Mouse (Mus musculus) cerebellum, postnatal 14 days (tissue): Measurements from ENCODE around the gene Adprh.
"Not testable (repeated sequence)": the region's sequence is repeated elsewhere in the genome, so short reads cannot be mapped to it uniquely, and the experiment has no call there.

Experiments used
- DNase-seq, 2 experiments: peaks; one replicate each; pipeline ENCODE4 v3.0.0; 2021; ENCODE audit warnings: mixed read lengths in 2 of 2

Adprh gene

GRCm38 (mm10) chr16:38466089-38466488 lies 13.6 kb upstream of the Adprh start:
- DNase-seq, result no peak

GRCm38 (mm10) chr16:38463305-38463704 lies 10.8 kb upstream of the Adprh start:
- no peak for DNase-seq

- no peak for DNase-seq
Observed at GRCm38 (mm10) chr16:38462161-38462560, 9.7 kb upstream of the Adprh start.

- DNase-seq, result no peak
Observed at GRCm38 (mm10) chr16:38461749-38462148, 9.2 kb upstream of the Adprh start.

- DNase-seq, result no peak
Observed at GRCm38 (mm10) chr16:38459990-38460389, 7.5 kb upstream of the Adprh start.

GRCm38 (mm10) chr16:38458600-38459280 lies 6.2 kb upstream of the Adprh start:
- no peak for DNase-seq

- no peak for DNase-seq
Observed at GRCm38 (mm10) chr16:38456812-38457567, 4.5 kb upstream of the Adprh start.

- DNase-seq, result no peak
Observed at GRCm38 (mm10) chr16:38455511-38456418, 3.3 kb upstream of the Adprh start, which contains the start of gene Cd80. Gene Cd80 (plus strand): TSS chr16:38455561.

GRCm38 (mm10) chr16:38454533-38455254 lies 2.2 kb upstream of the Adprh start:
- DNase-seq, result no peak

GRCm38 (mm10) chr16:38453952-38454351 lies 1.4 kb upstream of the Adprh start:
- DNase-seq, result no peak

GRCm38 (mm10) chr16:38453203-38453553 lies 675 bp upstream of the Adprh start:
- DNase-seq, result no peak

- peak; percentile 49 to 51 for DNase-seq
Observed at GRCm38 (mm10) chr16:38451421-38452205, 890 bp downstream of the Adprh start.

GRCm38 (mm10) chr16:38450707-38451106 lies 1.8 kb downstream of the Adprh start:
- DNase-seq, result no peak

GRCm38 (mm10) chr16:38448458-38448857 lies 4.0 kb downstream of the Adprh start:
- DNase-seq, result no peak

- DNase-seq, result no peak
Observed at GRCm38 (mm10) chr16:38447366-38447765, 5.1 kb downstream of the Adprh start.

GRCm38 (mm10) chr16:38446141-38446540 lies 6.4 kb downstream of the Adprh start:
- not testable (repeated sequence) for DNase-seq

GRCm38 (mm10) chr16:38445576-38445975 lies 6.9 kb downstream of the Adprh start:
- DNase-seq, result no peak

GRCm38 (mm10) chr16:38445046-38445445 lies 7.5 kb downstream of the Adprh start:
- no peak for DNase-seq

GRCm38 (mm10) chr16:38443721-38444464 lies 8.6 kb downstream of the Adprh start:
- no peak for DNase-seq

- DNase-seq, result no peak
Observed at GRCm38 (mm10) chr16:38442216-38442615, 10.3 kb downstream of the Adprh start.

- DNase-seq, result no peak
Observed at GRCm38 (mm10) chr16:38441611-38442010, 10.9 kb downstream of the Adprh start.
